ENCODE assay signal across 12 mouse cellular contexts in the genomic region with DNA sequence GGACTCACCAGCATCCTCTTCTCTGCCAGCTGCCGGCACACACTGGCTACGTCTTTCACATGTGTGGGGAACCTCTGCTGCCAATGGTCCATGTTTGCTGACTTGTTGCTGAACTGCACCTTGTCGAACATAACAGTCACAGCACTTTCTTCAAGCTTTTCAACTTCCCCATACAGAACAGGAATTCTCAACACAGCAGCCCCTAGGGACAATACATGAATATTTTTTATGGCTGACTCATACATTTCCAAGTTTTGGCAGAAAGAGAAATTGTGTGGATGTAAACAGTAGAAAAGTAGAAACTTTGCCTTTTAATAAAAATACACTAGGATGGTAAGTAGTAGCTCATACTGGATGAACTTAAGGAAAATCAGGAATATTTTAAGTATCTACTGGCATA.
"Had no signal": no experiment of that assay in that cellular context is flagged by ENCODE, and none has a peak within 500 bp of the region (broad histone marks: within the 10 kb centered on the region; RNA-seq: fewer than 3 reads in every experiment).

No protein-coding gene starts in this region.

- DNase-seq: left cerebral cortex, postnatal 4 days; liver; liver, embryonic 13.5 days; liver, postnatal 0 days; lung, adult 18-20 months; lung, adult 2 months; lung, embryonic 14.5 days; lung, postnatal 10 days; lung, postnatal 14 days; lung, postnatal 36 days; lung, postnatal 4 days; midbrain, embryonic 14.5 days had no signal
